Mouse (Mus musculus) heart, adult 2 months (tissue): ENCODE measurements around the gene Dmac2. TPM values are rescaled to one million over a fixed set of nuclear protein-coding genes. Genes with fewer than 3 reads are reported as not detected.
A peak's percentile ranks its signal among the peaks of the same experiment; 100 is the strongest.

Source experiments
- DNase-seq, 2 experiments: peaks; one replicate each; pipeline ENCODE4 v3.0.0; 2021
- H3K27ac ChIP-seq: fragments of 200-600 bp; 2 replicates; pipeline ENCODE4 v1.8.1; 2022
- H3K27me3 ChIP-seq: fragments of 200-500 bp; 2 replicates; pipeline ENCODE4 v1.6.1; 2012; ENCODE audit warnings: mild to moderate bottlenecking, low read length, inconsistent platforms, mixed read lengths; ENCODE audit not compliant: control insufficient read depth, insufficient read depth
- H3K36me3 ChIP-seq: fragments of 200-500 bp; 2 replicates; pipeline ENCODE4 v1.6.1; 2012; ENCODE audit warnings: low read length, inconsistent platforms; ENCODE audit not compliant: control insufficient read depth, insufficient read depth
- H3K4me1 ChIP-seq: fragments of 200-500 bp; 2 replicates; pipeline ENCODE4 v1.6.1; 2011; ENCODE audit warnings: low read length; ENCODE audit not compliant: control insufficient read depth, insufficient read depth
- H3K4me3 ChIP-seq: fragments of 200-600 bp; 2 replicates; pipeline ENCODE4 v1.8.1; 2022
- H3K79me2 ChIP-seq: fragments of 200-500 bp; replicated peaks from 2 replicates; pipeline ENCODE4 v1.6.1; 2012; ENCODE audit warnings: mild to moderate bottlenecking, inconsistent platforms, low read length, moderate library complexity, mixed read lengths; ENCODE audit not compliant: control insufficient read depth, insufficient read depth
- H3K9ac ChIP-seq: fragments of 200-500 bp; 2 replicates; pipeline ENCODE4 v1.6.1; 2012; ENCODE audit warnings: low read depth, mild to moderate bottlenecking, control low read depth, inconsistent platforms, low read length, mixed read lengths
- CTCF ChIP-seq: fragments of 200-600 bp; IDR thresholded peaks from 2 replicates; pipeline ENCODE4 v1.8.1; 2022; ENCODE audit warnings: antibody characterized with exemption, mild to moderate bottlenecking, moderate library complexity
- EP300 ChIP-seq: fragments of 200-500 bp; IDR thresholded peaks from 2 replicates; pipeline ENCODE4 v1.6.1; 2011; ENCODE audit warnings: low read depth, low read length, control low read depth; ENCODE audit not compliant: insufficient read depth
- POLR2A ChIP-seq: fragments of 200-500 bp; IDR thresholded peaks from 2 replicates; pipeline ENCODE4 v1.6.1; 2011; ENCODE audit warnings: mild to moderate bottlenecking, low read depth, low read length, control low read depth; ENCODE audit not compliant: insufficient read depth
- WGBS: fragments of 180-500 bp; shearing (Covaris S2); methylation state at CpG from one replicate; pipeline ENCODE4 v1.1.7; 2018; 5-methylcytosine and 5-hydroxymethylcytosine counted together
- intact Hi-C: fragments of 180-260 bp; cut with DNase I; formaldehyde crosslinking; loops from one replicate; pipeline ENCODE4 v1.15.1; 2025
- polyA plus RNA-seq: library from polyadenylated mRNA; depleted of rRNA; stranded (reverse); fragments of >200 nt; gene quantifications from 2 replicates; pipeline ENCODE4 v1.2.3, GENCODE M21; 2012
- total RNA-seq, 2 experiments: library from RNA; stranded (reverse); gene quantifications; 2 replicates each; pipeline ENCODE4 v1.2.3; 2021

Dmac2 gene
- total and polyA plus RNA-seq, 3 experiments = 52.2 to 83.8 (median 61.8) TPM

DNA sequence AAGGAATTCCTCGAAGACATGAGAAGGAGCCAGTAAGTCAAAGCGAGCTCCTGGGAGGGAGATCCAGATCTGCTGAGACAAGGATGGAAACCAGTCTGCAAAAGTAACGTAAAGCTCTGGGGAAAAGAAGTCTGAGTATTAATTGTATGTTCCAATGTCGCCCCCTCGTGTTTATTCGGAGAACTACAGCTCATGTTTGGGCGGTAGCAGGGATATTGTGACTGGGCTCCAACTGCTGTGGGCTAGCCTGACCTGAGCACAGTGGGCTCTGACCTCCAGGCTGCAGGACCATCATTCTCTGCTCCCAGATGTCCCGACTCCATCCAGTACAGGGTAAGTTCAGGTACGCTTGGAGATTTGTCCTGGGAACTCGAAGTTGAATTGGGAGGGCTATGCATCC, 19.6 kb upstream of the Dmac2 start:
- H3K27ac ChIP-seq = no peak overlapping the region
- DNase-seq = peak; percentile 54 to 75

DNA sequence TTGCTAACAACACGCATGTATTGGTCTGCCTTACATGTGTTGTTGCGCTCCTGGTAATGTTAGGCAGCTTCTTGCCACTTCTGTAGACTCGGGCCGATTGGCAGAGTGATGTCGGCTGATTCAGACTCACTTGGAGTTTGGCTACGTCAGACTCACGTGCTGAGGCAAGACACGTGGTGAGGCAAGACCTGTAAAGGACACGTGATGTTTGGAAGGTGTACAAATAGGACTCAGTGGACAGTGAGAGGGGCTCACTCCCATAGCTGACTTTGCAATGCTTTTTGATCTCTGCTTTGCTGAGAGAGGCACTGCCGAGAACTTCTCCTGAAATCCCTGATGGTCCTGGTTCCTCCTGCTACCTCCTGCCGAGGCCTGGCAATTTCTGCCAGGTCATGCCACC, 18.5 kb upstream of the Dmac2 start:
- TF ChIP-seq EP300 = no peak
- TF ChIP-seq CTCF = no peak
- no peak for TF ChIP-seq POLR2A
- Histone ChIP-seq H3K4me1 (no peaks in the 10 kb centered on the region), H3K4me3 (no peak overlapping the region), H3K27ac (no peak overlapping the region), H3K79me2 (no peaks in the 10 kb centered on the region), H3K9ac (no peak overlapping the region), H3K27me3 (no peaks in the 10 kb centered on the region), H3K36me3 (no peaks in the 10 kb centered on the region)
- no peak for DNase-seq
- WGBS = 81% methylated on average over 11 of the region's 11 CpGs
- intact Hi-C loops = no loop called here

More for the DNA sequence above, 19.6 kb upstream of the Dmac2 start:
- Histone ChIP-seq H3K27me3 (no peaks in the 10 kb centered on the region), H3K4me1 (no peaks in the 10 kb centered on the region), H3K4me3 (no peak overlapping the region), H3K36me3 (no peaks in the 10 kb centered on the region), H3K9ac (no peak overlapping the region), H3K79me2 (no peaks in the 10 kb centered on the region)
- WGBS = 10% methylated on average over 10 of the region's 10 CpGs
- peak; percentile 91 for TF ChIP-seq CTCF
- no peak for TF ChIP-seq EP300
- intact Hi-C loops = loop anchor here (5.0 kb wide), 2 partner anchors 112 to 172 kb away; no protein-coding TSS in a partner anchor

DNA sequence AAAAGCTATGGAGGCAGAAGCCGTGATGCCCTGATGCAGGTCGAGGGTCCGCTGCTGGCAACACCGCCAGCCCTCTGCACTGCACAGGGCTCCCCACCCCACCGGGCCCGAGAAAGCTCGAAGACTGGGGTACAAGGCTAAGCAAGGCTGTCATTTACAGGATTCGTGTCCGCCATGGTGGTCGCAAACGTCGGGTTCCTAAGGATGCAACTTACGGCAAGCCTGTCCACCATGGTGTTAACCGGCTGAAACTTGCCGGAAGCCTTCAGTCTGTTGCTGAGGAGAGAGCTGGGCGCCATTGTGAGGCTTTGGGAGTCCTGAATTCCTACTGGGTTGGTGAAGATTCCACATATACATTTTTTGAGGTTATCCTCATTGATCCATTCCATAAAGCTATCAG, 17.9 kb upstream of the Dmac2 start:
- no peaks in the 10 kb centered on the region for H3K27me3 ChIP-seq
- no peaks in the 10 kb centered on the region for H3K4me1 ChIP-seq
- WGBS = 83% methylated on average over 16 of the region's 16 CpGs
- H3K79me2 ChIP-seq = no peaks in the 10 kb centered on the region
- intact Hi-C loops = no loop called here
- TF ChIP-seq POLR2A = no peak
- no peak for TF ChIP-seq CTCF
- TF ChIP-seq EP300 = no peak
- H3K4me3 ChIP-seq = no peak overlapping the region
- no peak overlapping the region for H3K27ac ChIP-seq
- no peaks in the 10 kb centered on the region for H3K36me3 ChIP-seq
- no peak for DNase-seq
- H3K9ac ChIP-seq = no peak overlapping the region

DNA sequence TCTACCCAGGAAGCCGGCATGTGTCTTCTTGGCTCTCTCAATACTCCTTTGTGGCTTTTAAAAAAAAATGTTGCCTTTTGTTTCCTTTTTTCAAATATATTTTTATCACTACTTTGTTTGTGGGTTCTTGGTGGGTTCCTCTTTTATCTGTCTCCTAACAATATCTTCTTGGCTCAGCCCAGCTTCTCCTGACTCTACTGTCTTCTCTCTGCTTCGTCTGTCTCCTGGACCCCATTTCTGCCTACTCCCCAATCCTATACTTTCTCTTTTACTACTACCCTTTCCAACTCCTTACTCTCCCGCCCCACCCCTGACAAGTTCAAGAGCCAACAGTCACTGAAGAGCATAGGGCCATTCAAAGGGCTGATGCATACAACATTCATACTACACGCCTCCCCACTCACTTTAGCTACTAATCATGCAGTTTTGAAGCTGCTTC, 12.6 kb upstream of the Dmac2 start:
- Histone ChIP-seq H3K36me3 (no peaks in the 10 kb centered on the region), H3K4me1 (no peaks in the 10 kb centered on the region), H3K79me2 (no peaks in the 10 kb centered on the region), H3K27me3 (no peaks in the 10 kb centered on the region), H3K9ac (no peak overlapping the region), H3K27ac (no peak overlapping the region), H3K4me3 (no peak overlapping the region)
- TF ChIP-seq POLR2A (no peak), EP300 (no peak), CTCF (no peak)
- intact Hi-C loops = no loop called here
- no peak for DNase-seq
- WGBS = 64% methylated on average over 4 of the region's 4 CpGs

DNA sequence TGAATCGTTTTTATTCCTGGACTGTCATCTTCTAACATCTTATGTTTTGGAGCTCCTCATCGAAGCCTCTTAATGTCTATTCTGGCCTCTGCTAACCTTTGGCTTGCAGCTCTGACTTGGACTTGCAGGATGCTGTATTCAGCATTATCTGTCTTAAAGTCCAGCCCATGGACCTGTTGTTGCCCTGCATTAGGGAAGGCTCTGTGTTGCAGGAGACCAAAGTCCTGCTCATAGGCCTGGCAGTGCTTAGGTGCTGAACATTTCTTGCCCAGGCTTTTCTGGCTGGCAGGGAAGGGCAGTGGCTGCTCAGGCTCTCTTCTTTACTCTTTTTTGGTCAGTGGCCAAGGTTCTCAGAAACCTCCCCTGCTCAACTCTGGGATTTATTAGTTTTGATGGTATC, 12.0 kb upstream of the Dmac2 start:
- Histone ChIP-seq H3K4me1 (no peaks in the 10 kb centered on the region), H3K27ac (no peak overlapping the region), H3K4me3 (no peak overlapping the region), H3K79me2 (no peaks in the 10 kb centered on the region), H3K27me3 (no peaks in the 10 kb centered on the region), H3K9ac (no peak overlapping the region), H3K36me3 (no peaks in the 10 kb centered on the region)
- 62% methylated on average over 2 of the region's 2 CpGs for WGBS
- no peak for TF ChIP-seq POLR2A
- no peak for TF ChIP-seq CTCF
- TF ChIP-seq EP300 = no peak
- no peak for DNase-seq
- intact Hi-C loops = no loop called here

DNA sequence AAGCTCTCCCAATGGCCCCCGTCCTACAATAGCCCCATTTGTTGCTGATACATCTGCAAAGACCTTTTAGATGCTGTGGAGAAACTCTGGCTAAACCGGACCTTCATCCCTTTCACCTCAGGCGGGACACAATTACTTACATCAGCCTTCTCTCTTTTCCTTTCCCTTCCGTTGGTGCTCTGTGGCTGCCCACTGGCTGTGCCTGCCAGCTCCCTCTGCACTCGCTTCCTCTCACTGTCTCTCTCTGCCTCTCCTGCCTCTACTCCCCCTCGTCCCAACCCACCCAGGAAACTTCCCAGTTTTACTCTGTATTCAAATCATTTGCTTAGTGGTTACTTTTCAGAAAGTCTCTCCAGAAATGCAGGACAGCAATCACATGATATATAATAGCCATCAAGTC, 9.2 kb upstream of the Dmac2 start:
- intact Hi-C loops = no loop called here
- Histone ChIP-seq H3K79me2 (no peaks in the 10 kb centered on the region), H3K27me3 (no peaks in the 10 kb centered on the region), H3K4me1 (no peaks in the 10 kb centered on the region), H3K9ac (no peak overlapping the region), H3K36me3 (no peaks in the 10 kb centered on the region), H3K27ac (no peak overlapping the region), H3K4me3 (no peak overlapping the region)
- DNase-seq = no peak
- 28% methylated on average over 6 of the region's 6 CpGs for WGBS
- TF ChIP-seq POLR2A (no peak), CTCF (no peak), EP300 (no peak)
